Mouse (Mus musculus): ENCODE measurements around the gene Galr3. TPM values are rescaled to one million over a fixed set of nuclear protein-coding genes. Genes with fewer than 3 reads are reported as not detected.

Galr3 gene
- total and polyA plus RNA-seq, 3 experiments = 2.6 to 4.5 TPM; not detected in 1

DNA sequence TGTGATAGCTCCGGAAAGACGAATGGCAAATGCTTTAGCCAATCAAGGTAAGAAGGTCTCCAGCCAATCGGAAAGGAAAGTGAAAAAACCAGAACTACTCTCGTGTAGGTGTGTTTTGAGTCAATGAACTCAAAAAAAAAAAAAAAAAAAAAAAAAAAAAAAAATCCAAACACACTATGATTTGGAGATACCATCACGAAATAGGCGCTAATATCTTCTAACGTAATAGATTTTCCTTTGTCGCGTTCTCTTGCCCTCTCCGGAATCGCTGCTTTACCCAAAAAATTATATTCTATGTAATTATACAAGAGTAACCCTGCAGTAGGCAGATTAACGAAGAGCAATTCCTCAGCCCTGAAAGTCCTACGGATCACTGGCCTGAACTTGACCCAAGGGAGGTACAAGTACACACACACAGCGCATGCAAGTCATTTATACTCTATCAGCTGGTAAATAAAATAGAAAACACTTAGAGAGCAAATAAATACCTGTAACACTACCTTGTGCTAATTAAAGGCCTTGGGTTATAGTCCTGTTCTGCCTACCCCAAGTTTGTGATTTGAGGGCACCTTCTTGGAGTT is 21.6 kb downstream of the Galr3 start (continued):
- TF ChIP-seq CHD1 (IDR thresholded peaks at IDR 0.05; ENCODE audit: low read depth, low read length) = no peak
- 0 out of 2 replicates have a peak, but pooled peaks have one; percentile 49 for TF ChIP-seq MYC (IDR thresholded peaks at IDR 0.05; ENCODE audit: low read depth, low read length)
- no peak for TF ChIP-seq RCOR1 (IDR thresholded peaks at IDR 0.05; ENCODE audit: low read depth, low read length)
- no peak for TF ChIP-seq POLR2AphosphoS2 (IDR thresholded peaks at IDR 0.05; ENCODE audit: low read length)
- TF ChIP-seq EP300 (IDR thresholded peaks at IDR 0.05; ENCODE audit: low read depth in 1 of 2, low read length in 2 of 2) = no peak
- no peak for TF ChIP-seq CTCF (IDR thresholded peaks at IDR 0.05 in 2 of 3, conservative IDR thresholded peaks at IDR 0.05 in 1 of 3; ENCODE audit: control insufficient read depth in 1 of 3, insufficient read depth in 1 of 3, low read depth in 2 of 3, low read length in 3 of 3, poor library complexity in 1 of 3, severe bottlenecking in 1 of 3)
- TF ChIP-seq USF1 (IDR thresholded peaks at IDR 0.05; ENCODE audit: low read depth, low read length) = no peak
- TF ChIP-seq JUND (IDR thresholded peaks at IDR 0.05; ENCODE audit: low read depth, low read length) = no peak
- no peak; the same call in 1 of the 2 replicates for TF ChIP-seq ZKSCAN1 (IDR thresholded peaks at IDR 0.05; ENCODE audit: low read depth, low read length)

DNA sequence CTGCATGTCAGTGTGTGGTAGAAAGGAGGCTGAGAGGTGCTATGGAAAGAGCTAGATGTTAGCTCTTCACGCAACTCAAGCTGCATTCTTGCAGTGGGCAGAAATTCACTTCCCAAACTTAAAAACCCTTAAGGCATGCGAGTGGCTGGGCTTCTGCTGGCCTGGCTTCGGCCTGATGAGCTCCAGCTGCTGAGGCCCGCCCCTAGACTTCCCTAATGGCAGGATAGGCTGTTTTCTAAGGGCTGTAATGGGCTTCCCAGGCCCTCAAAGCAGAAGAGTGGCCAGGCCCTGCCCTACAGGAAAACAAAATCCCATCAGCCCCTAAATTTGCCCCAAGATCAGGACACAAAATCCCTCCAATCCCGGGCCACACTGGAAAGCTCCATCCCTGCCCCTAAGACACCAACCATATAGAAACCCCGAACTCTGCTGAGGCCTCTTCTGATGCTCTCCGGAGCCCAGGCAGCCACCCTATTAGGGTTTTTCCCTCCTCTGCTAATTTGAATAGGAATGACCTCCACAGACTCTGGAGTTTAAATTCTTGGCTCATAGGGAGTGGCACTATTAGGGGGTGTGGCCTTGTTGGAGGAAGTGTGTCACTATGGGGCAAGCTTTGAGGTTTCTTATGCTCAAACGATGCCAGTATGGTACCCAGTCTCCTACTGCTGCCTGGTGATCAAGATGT is 23.5 kb downstream of the Galr3 start:
- Histone ChIP-seq H3K9me3 (replicated peaks; ENCODE audit: insufficient read depth, low read length) (no peaks in the 10 kb centered on the region), H3K4me1 (ENCODE audit: control insufficient read depth in 1 of 2, insufficient read depth in 2 of 2, low read length in 2 of 2) (peaks cover 6 to 44% of the 10 kb centered on the region in 2 experiments), H3K79me2 (ENCODE audit: control insufficient read depth, insufficient read depth, low read length, poor library complexity) (peaks cover 12% of the 10 kb centered on the region), H3K27me3 (ENCODE audit: control insufficient read depth in 1 of 2, insufficient read depth in 2 of 2, low read length in 2 of 2) (no peaks in the 10 kb centered on the region), H3K27ac (ENCODE audit: control insufficient read depth, low read depth, low read length) (no peak overlapping the region), H3K4me3 (ENCODE audit: control insufficient read depth in 1 of 2, insufficient read depth in 1 of 2, low read depth in 2 of 2, low read length in 2 of 2) (no peak overlapping the region), H3K9ac (ENCODE audit: control insufficient read depth, low read depth, low read length, poor library complexity, severe bottlenecking) (no peak overlapping the region), H3K36me3 (ENCODE audit: control insufficient read depth in 1 of 2, insufficient read depth in 2 of 2, low read length in 2 of 2) (peaks cover 0 to 41% of the 10 kb centered on the region in 2 experiments; a peak in 2 of 4 replicates)
- no peak for DNase-seq (ENCODE audit: low read depth, low spot score)
- TF ChIP-seq MAFK (IDR thresholded peaks at IDR 0.05; ENCODE audit: borderline replicate concordance, low read depth, low read length) (no peak), ZC3H11A (IDR thresholded peaks at IDR 0.05; ENCODE audit: low read depth, low read length) (no peak), BHLHE40 (IDR thresholded peaks at IDR 0.05; ENCODE audit: borderline replicate concordance, low read depth, low read length) (no peak), CTCF (IDR thresholded peaks at IDR 0.05 in 2 of 3, conservative IDR thresholded peaks at IDR 0.05 in 1 of 3; ENCODE audit: control insufficient read depth in 1 of 3, insufficient read depth in 1 of 3, low read depth in 2 of 3, low read length in 3 of 3, poor library complexity in 1 of 3, severe bottlenecking in 1 of 3) (no peak), MYB (IDR thresholded peaks at IDR 0.05; ENCODE audit: low read depth, low read length) (no peak), ZNF384 (IDR thresholded peaks at IDR 0.05; ENCODE audit: low read depth, low read length) (no peak), ZMIZ1 (IDR thresholded peaks at IDR 0.05; ENCODE audit: low read depth, low read length) (no peak), USF2 (IDR thresholded peaks at IDR 0.05; ENCODE audit: borderline replicate concordance in 1 of 2, insufficient read depth in 1 of 2, low read depth in 1 of 2, low read length in 2 of 2) (no peak), SMC3 (IDR thresholded peaks at IDR 0.05; ENCODE audit: low read depth, low read length) (no peak), ELF1 (IDR thresholded peaks at IDR 0.05; ENCODE audit: low read depth, low read length) (no peak), TBP (IDR thresholded peaks at IDR 0.05; ENCODE audit: low read depth, low read length) (no peak)
